In the genomic region with DNA sequence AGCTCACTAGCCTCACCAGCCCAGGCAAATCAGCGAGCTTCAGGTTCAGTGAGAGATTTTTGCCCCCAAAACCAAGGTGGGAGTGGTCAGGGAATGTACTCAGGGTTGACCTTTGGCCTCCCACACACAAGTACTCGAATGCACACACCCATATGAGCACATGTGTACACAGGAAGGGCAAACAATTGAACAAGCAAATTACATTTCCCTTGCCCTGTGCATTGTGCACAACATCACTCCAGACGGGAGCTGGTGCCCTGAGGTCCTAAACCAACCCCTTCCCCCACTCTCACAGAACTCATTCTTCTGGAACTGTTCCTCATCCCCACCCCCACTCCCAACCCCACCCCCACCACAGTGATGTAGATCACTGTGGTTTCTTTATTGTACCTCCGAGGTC, we compare ENCODE assay signal across 22 mouse cellular contexts. TPM values are rescaled to one million over a fixed set of nuclear protein-coding genes. Genes with fewer than 3 reads are reported as not detected.
"Had no signal": no experiment of that assay in that cellular context is flagged by ENCODE, and none has a peak within 500 bp of the region (broad histone marks: within the 10 kb centered on the region; RNA-seq: fewer than 3 reads in every experiment).

No protein-coding gene starts in this region.

- H3K27me3 ChIP-seq: kidney, embryonic 15.5 days; lung, embryonic 15.5 days; midbrain, embryonic 12.5 days; midbrain, embryonic 15.5 days; neural tube, embryonic 12.5 days; neural tube, embryonic 15.5 days had no signal

- DNase-seq: kidney, adult 2 months; kidney, postnatal 10 days; kidney, postnatal 36 days; layer of hippocampus, postnatal 36 days; lung, adult 18-20 months; right cerebral cortex, adult 18-20 months; right cerebral cortex, postnatal 14 days; right cerebral cortex, postnatal 4 days; spleen, adult 18-20 months; thymus, adult 18-20 months; thymus, postnatal 36 days had no signal

- H3K4me1 ChIP-seq: kidney, embryonic 15.5 days; lung, embryonic 15.5 days; midbrain, embryonic 12.5 days; midbrain, embryonic 15.5 days; neural tube, embryonic 12.5 days; neural tube, embryonic 15.5 days had no signal

- H3K4me3 ChIP-seq: kidney, embryonic 15.5 days; left cerebral cortex, adult 2 months; lung, embryonic 15.5 days; midbrain, embryonic 12.5 days; midbrain, embryonic 15.5 days; neural tube, embryonic 12.5 days; neural tube, embryonic 15.5 days had no signal

- H3K9ac ChIP-seq: kidney, embryonic 15.5 days; liver, embryonic 14.5 days; lung, embryonic 15.5 days; midbrain, embryonic 12.5 days; midbrain, embryonic 15.5 days; neural tube, embryonic 12.5 days; neural tube, embryonic 15.5 days had no signal

- H3K36me3 ChIP-seq: lung, embryonic 15.5 days; midbrain, embryonic 12.5 days; midbrain, embryonic 15.5 days; neural tube, embryonic 12.5 days; neural tube, embryonic 15.5 days had no signal

- H3K4me2 ChIP-seq: kidney, embryonic 15.5 days; lung, embryonic 15.5 days; midbrain, embryonic 12.5 days; midbrain, embryonic 15.5 days; neural tube, embryonic 12.5 days; neural tube, embryonic 15.5 days had no signal

- H3K27ac ChIP-seq: kidney, embryonic 15.5 days; left cerebral cortex, adult 2 months; liver, embryonic 14.5 days; lung, embryonic 15.5 days; macrophage; midbrain, embryonic 12.5 days; midbrain, embryonic 15.5 days; neural tube, embryonic 12.5 days; neural tube, embryonic 15.5 days had no signal

- ATAC-seq: intestine, postnatal 0 days; midbrain, embryonic 15.5 days had no signal

- H3K9me3 ChIP-seq: kidney, embryonic 15.5 days; lung, embryonic 15.5 days; midbrain, embryonic 12.5 days; midbrain, embryonic 15.5 days; neural tube, embryonic 12.5 days; neural tube, embryonic 15.5 days had no signal

RNA-seq across cellular contexts. Expression of a gene that starts 48.7 kb away (rescaled TPM):
- total RNA-seq: megakaryocyte, adult 5-6 weeks had no signal
- polyA plus RNA-seq: macrophage had no signal
